Mouse (Mus musculus) forebrain, postnatal 0 days (tissue): ENCODE measurements around the gene Yju2. TPM values are rescaled to one million over a fixed set of nuclear protein-coding genes. Genes with fewer than 3 reads are reported as not detected.

Experiments used
- ATAC-seq: fragments of 200-750 bp; cut with Nextera tagmentation; 2 replicates; pipeline ENCODE4 v1.8.0; 2017; ENCODE audit warnings: mild to moderate bottlenecking, moderate library complexity
- DNase-seq: peaks from one replicate; pipeline ENCODE4 v3.0.0-alpha.2; 2015
- H3K27ac ChIP-seq: fragments of 300-500 bp; sonication (generic); 2 replicates; pipeline ENCODE4 v1.5.1; 2014; ENCODE audit warnings: low read depth, mild to moderate bottlenecking, antibody characterized with exemption, low read length, moderate library complexity, mixed read lengths
- H3K27me3 ChIP-seq: fragments of 300-500 bp; sonication (generic); 2 replicates; pipeline ENCODE4 v1.6.1; 2014; ENCODE audit warnings: mild to moderate bottlenecking, low read length, mixed read lengths; ENCODE audit not compliant: insufficient read depth
- H3K36me3 ChIP-seq: fragments of 300-500 bp; sonication (generic); 2 replicates; pipeline ENCODE4 v1.6.1; 2014; ENCODE audit warnings: mild to moderate bottlenecking, moderate library complexity; ENCODE audit not compliant: insufficient read depth
- H3K4me1 ChIP-seq: fragments of 300-500 bp; sonication (generic); 2 replicates; pipeline ENCODE4 v1.6.1; 2014; ENCODE audit warnings: antibody characterized with exemption; ENCODE audit not compliant: insufficient read depth
- H3K4me2 ChIP-seq: fragments of 300-500 bp; sonication (generic); 2 replicates; pipeline ENCODE4 v1.6.1; 2014; ENCODE audit warnings: low read depth, mild to moderate bottlenecking, moderate library complexity
- H3K4me3 ChIP-seq: fragments of 300-500 bp; sonication (generic); 2 replicates; pipeline ENCODE4 v1.5.1; 2014; ENCODE audit warnings: low read depth, low read length, mixed read lengths
- H3K9ac ChIP-seq: fragments of 300-500 bp; sonication (generic); 2 replicates; pipeline ENCODE4 v1.6.1; 2014; ENCODE audit warnings: mild to moderate bottlenecking
- H3K9me3 ChIP-seq: fragments of 300-500 bp; sonication (generic); 2 replicates; pipeline ENCODE4 v1.6.1; 2016; ENCODE audit warnings: low read length
- CTCF ChIP-seq: sonication (generic); IDR thresholded peaks from 2 replicates; pipeline ENCODE4 v1.5.1; 2016; ENCODE audit warnings: antibody characterized with exemption, control low read depth, low read depth
- WGBS: fragments of 180-500 bp; shearing (Covaris S2); extraction: QIAGEN DNeasy Blood & Tissue Kit; methylation state at CpG from one replicate; pipeline ENCODE4 v1.1.7; 2014; 5-methylcytosine and 5-hydroxymethylcytosine counted together
- polyA plus RNA-seq: library from polyadenylated mRNA; unstranded; fragments of >200 nt; fragmentation: Nextera tagmentation; extraction: Ambion mirVana; gene quantifications from 2 replicates; pipeline ENCODE4 v1.2.1, GENCODE M21; 2015
- total RNA-seq: library from RNA; depleted of rRNA; stranded (reverse); fragments of >200 nt; gene quantifications from 2 replicates; pipeline ENCODE4 v1.2.3, GENCODE M21; 2014

The Yju2 gene
- total and polyA plus RNA-seq, 2 experiments from 2014 or later: 12.9 to 15.2 TPM

DNA sequence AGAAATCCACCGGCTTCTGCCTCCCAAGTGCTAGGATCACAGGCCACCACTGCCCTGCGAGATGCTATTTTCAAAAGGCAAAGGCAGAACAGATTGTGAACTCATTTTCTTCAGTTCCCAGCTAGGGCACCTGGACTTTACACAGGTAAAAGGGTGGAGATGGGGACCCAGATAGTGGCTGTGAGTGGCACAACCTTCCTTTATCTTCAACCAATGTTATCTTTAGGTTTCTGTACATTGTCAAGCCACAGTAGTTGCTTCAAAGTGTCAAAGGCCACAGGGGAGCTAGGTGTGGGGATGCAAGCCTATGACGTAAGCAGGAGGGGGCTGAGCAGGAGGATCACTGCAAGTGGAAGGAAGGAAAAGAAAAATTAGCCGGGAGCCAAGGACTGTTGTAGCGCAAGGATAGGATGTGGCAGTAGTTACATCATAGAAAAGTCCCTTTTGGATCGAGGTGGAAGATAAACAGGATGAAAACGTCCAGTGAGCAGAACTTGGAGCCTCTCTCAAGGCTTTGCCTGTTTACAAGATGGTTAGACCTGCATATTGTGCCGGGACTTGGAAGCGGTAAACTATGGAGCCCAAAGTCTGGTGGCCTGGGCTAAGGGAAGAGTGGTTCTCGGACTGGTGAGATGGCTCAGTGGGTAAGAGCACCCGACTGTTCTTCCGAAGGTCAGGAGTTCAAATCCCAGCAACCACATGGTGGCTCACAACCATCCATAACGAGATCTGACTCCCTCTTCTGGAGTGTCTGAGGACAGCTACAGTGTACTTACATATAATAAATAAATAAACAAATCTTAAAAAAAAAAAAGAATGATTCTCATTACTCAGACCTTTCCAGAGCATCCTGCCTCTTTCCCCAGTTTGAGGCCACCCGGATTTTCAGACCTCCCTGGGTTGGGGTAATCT, 48.8 kb downstream of the Yju2 start:
- H3K9ac ChIP-seq: peak overlapping the region; percentile 89
- TF ChIP-seq CTCF: peak; percentile 23; the same call in 1 of the 2 replicates
- DNase-seq: peak; percentile 58

DNA sequence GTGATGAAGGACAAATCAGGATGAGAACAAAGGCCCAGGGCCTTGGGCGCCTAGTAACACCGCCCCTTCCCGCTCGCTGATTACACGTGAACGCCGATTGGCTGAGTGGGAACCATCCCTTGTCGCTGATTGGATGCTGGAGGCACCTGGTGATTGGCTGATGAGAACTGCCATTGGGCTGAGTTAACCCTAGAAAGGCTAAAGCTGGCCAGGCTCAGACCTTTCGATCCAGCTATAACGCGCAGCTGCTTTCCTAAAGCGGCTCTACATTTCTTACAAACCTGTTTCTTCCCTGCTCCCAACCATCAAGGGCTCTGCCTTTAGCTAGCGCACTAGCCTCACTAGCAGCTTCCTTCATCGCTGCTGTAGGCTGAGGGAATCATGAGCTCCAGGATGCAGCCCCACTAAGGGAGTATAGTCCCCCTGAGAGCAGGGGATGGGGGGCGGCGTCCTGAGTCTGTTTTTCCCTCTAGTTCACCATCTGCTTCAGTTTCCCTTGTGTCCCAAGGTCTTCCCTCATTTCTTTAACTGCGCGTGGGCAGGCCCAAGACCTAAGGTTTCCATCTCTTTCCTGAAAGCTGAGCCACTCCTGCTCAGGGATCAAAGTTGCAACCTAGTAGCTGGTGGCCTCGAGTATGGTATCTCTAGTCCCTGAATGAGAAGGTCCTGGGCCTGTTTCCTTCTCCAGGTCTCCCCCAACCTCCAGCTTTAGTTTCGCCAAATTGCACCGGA, 49.6 kb downstream of the Yju2 start:
- peak; percentile 0; the same call in 1 of the 2 replicates for TF ChIP-seq CTCF
- no peaks in the 10 kb centered on the region for H3K9me3 ChIP-seq
- peak; percentile 95 for ATAC-seq
- peaks cover 15% of the 10 kb centered on the region for H3K36me3 ChIP-seq
- DNase-seq: peak; percentile 99
- peak overlapping the region; percentile 96 for H3K27ac ChIP-seq
- H3K4me1 ChIP-seq: peaks cover 18% of the 10 kb centered on the region
- peak overlapping the region; percentile 89 for H3K9ac ChIP-seq
- H3K27me3 ChIP-seq: no peaks in the 10 kb centered on the region; the same call in 1 of the 2 replicates
- H3K4me2 ChIP-seq: peak overlapping the region; percentile 68
- peak overlapping the region; percentile 81 for H3K4me3 ChIP-seq
- WGBS: under 1% methylated on average over 21 of the region's 21 CpGs

More for the DNA sequence above, 48.8 kb downstream of the Yju2 start:
- no peaks in the 10 kb centered on the region for H3K9me3 ChIP-seq
- peak; percentile 32 for ATAC-seq
- peaks cover 18% of the 10 kb centered on the region for H3K4me1 ChIP-seq
- H3K27ac ChIP-seq: peak overlapping the region; percentile 96
- H3K4me3 ChIP-seq: peak overlapping the region; percentile 81
- peak overlapping the region; percentile 68 for H3K4me2 ChIP-seq
- no peaks in the 10 kb centered on the region; the same call in 1 of the 2 replicates for H3K27me3 ChIP-seq
- 33% methylated on average over 13 of the region's 14 CpGs for WGBS
- peaks cover 14% of the 10 kb centered on the region for H3K36me3 ChIP-seq

DNA sequence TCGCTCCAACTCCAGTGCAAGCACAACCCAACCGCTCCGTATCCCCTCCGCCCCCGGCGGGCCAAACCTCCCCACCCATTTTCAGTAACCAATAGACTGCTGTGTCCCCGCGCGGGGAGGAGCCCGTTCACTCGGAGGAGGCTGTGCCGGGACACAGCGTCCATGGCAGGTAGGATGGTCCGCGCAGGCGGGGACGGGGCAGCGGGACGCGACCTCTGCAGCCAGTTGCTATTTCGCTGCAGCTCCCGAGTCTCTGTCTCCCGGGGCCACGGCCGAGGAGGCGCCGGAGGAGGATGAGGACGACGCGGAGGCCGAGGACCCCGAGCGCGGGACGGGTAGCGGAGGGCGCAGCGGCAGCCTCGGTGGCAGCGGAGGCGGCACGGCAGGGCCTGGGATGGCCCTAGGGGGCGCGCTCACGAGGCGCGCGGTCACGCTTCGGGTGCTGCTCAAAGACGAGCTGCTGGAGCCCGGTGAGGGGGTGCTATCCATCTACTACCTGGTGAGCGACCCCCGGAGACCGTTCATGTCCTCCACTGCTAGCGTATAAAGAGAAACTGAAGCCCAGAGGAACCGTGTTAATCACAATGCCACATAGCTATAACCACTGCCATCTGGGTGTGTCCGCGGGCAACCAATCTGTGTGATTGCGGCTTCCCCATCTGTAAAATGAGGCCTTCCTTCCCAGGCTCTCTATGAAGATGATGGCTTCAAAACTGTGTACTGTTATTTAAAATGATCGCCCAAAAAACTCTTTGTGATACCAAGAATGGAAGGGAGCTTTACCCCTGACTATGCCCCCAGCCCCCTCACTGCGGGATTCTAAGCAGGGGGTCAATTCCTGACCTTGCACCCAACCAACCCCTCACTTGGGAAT, 50.4 kb downstream of the Yju2 start:
- Histone ChIP-seq H3K9ac (peak overlapping the region; percentile 89), H3K36me3 (peaks cover 18% of the 10 kb centered on the region), H3K9me3 (no peaks in the 10 kb centered on the region), H3K4me3 (peak overlapping the region; percentile 81), H3K27me3 (no peaks in the 10 kb centered on the region; the same call in 1 of the 2 replicates), H3K4me1 (peaks cover 18% of the 10 kb centered on the region), H3K27ac (peak overlapping the region; percentile 96), H3K4me2 (peak overlapping the region; percentile 68)
- 1% methylated on average over 62 of the region's 62 CpGs for WGBS
- peak; percentile 93 for DNase-seq
- peak; percentile 90 for ATAC-seq
- peak; percentile 66 for TF ChIP-seq CTCF

DNA sequence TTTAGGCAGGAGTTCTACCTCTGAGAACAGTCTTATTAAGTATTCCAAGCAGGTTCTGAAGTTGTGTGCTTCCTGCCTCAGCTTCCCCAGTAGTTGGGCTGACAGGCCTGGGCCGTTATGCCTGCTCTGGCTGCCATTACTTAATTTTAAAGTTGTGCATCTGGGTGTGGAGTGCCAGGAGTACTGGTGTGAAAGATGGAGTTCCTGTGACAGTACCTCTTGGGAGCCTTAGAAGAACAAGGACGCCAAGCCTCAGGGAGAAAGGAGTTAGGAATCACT, 51.0 kb downstream of the Yju2 start:
- WGBS: 51% methylated on average over 2 of the region's 2 CpGs
- H3K4me3 ChIP-seq: peak overlapping the region; percentile 81
- ATAC-seq (no peak), DNase-seq (no peak)
- H3K4me2 ChIP-seq: peak overlapping the region; percentile 68
- TF ChIP-seq CTCF: no peak
- H3K9me3 ChIP-seq: no peaks in the 10 kb centered on the region
- no peaks in the 10 kb centered on the region; the same call in 1 of the 2 replicates for H3K27me3 ChIP-seq
- H3K36me3 ChIP-seq: peaks cover 21% of the 10 kb centered on the region
- peak overlapping the region; percentile 89 for H3K9ac ChIP-seq
- peak overlapping the region; percentile 96 for H3K27ac ChIP-seq
- peaks cover 18% of the 10 kb centered on the region for H3K4me1 ChIP-seq

DNA sequence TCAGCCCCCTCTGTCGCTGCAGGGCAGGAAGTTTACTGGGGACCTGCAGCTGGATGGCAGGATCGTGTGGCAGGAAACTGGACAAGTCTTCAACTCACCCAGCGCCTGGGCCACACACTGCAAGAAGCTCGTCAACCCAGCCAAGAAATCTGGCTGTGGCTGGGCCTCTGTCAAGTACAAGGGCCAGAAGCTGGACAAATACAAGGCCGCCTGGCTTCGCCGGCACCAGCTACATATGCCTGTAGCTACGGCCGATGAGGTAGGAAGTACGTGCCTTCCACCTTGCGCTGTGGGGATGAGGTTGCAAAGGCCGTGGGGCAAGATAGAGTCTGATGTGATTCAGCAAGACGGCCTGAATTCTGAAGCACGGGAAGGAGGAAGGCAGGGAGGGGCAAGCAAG, 51.4 kb downstream of the Yju2 start:
- H3K4me2 ChIP-seq: peak overlapping the region; percentile 68
- H3K36me3 ChIP-seq: peaks cover 25% of the 10 kb centered on the region
- H3K4me1 ChIP-seq: peaks cover 18% of the 10 kb centered on the region
- no peak for DNase-seq
- H3K9me3 ChIP-seq: no peaks in the 10 kb centered on the region
- H3K27me3 ChIP-seq: no peaks in the 10 kb centered on the region; the same call in 1 of the 2 replicates
- WGBS: 71% methylated on average over 14 of the region's 14 CpGs
- H3K4me3 ChIP-seq: peak overlapping the region; percentile 81
- H3K27ac ChIP-seq: no peak overlapping the region
- 0 out of 2 replicates have a peak overlapping the region, but pooled peaks have one; percentile 18 for H3K9ac ChIP-seq
- no peak; the same call in 1 of the 2 replicates for TF ChIP-seq CTCF
- no peak for ATAC-seq

DNA sequence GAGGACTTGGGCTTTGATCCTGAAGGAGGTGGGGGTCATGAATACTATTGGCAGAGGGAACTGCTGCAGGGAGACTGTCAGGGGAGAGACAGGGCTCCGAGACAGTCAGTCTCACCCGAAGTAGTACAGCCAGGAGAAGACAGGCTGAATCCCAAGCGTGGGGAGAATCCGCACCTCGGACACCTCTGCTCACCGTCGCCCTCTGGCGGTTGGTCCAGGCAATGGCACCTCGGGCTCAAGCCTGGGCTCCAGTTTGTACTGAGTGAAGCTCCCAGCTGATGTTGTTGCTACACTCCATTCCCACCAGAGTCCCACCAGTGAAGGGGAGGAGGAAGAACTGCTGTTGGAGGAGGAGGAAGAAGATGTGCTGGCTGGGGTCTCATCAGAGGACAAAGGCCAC, 51.8 kb downstream of the Yju2 start:
- ATAC-seq: no peak
- H3K9me3 ChIP-seq: no peaks in the 10 kb centered on the region
- WGBS: 6% methylated on average over 9 of the region's 9 CpGs
- H3K4me2 ChIP-seq: peak overlapping the region; percentile 68
- H3K27me3 ChIP-seq: no peaks in the 10 kb centered on the region
- DNase-seq: peak; percentile 65
- H3K4me1 ChIP-seq: peaks cover 18% of the 10 kb centered on the region
- H3K36me3 ChIP-seq: peaks cover 29% of the 10 kb centered on the region
- H3K9ac ChIP-seq: peak overlapping the region; percentile 31; the same call in 1 of the 2 replicates
- H3K27ac ChIP-seq: no peak overlapping the region
- TF ChIP-seq CTCF: peak; percentile 90
- peak overlapping the region; percentile 81; the same call in 1 of the 2 replicates for H3K4me3 ChIP-seq
